Mouse (Mus musculus): ENCODE results near the gene Sh3bp5l.

GRCm38 (mm10) chr11:58357042-58357441 is 26.5 kb downstream of the Sh3bp5l start:
- no peak for TF ChIP-seq MYOD1 (IDR thresholded peaks at IDR 0.05; ENCODE audit: control insufficient read depth, insufficient read length, low read depth)
- no peak for TF ChIP-seq CTCF (IDR thresholded peaks at IDR 0.05; ENCODE audit: control insufficient read depth, insufficient read depth, insufficient read length)
- TF ChIP-seq USF1 (IDR thresholded peaks at IDR 0.05; ENCODE audit: low read depth), result no peak
- no peak for TF ChIP-seq MYOG (IDR thresholded peaks at IDR 0.05; ENCODE audit: control insufficient read depth, extremely low read depth, insufficient read length)
- TF ChIP-seq CEBPB (IDR thresholded peaks at IDR 0.05; ENCODE audit: low read depth), result no peak
- no peak for TF ChIP-seq MAX (IDR thresholded peaks at IDR 0.05)

Data from C2C12 (cell line).